Mouse (Mus musculus): ENCODE data around the gene Tulp4. TPM values are rescaled to one million over a fixed set of nuclear protein-coding genes. Genes with fewer than 3 reads are reported as not detected.

Tulp4 gene
- total RNA-seq (2015; ENCODE audit: low replicate concordance) (0.42 and 7.2 TPM in 2 replicates), total RNA-seq (2017; ENCODE audit: low replicate concordance) (3.5 and 12.5 TPM in 2 replicates)

GRCm38 (mm10) chr17:6106361-6107014 is at the start of gene Tulp4:
Gene Tulp4 (plus strand): TSS chr17:6106437.
- ATAC-seq (replicated peaks; ENCODE audit: low FRiP score, poor library complexity, severe bottlenecking), result peak; percentile 66

- ATAC-seq (replicated peaks; ENCODE audit: low FRiP score, poor library complexity, severe bottlenecking), result no peak
These were observed 43.4 kb upstream of the Tulp4 start for GRCm38 (mm10) chr17:6062793-6063192.

GRCm38 (mm10) chr17:6063532-6063931 is 42.7 kb upstream of the Tulp4 start:
- ATAC-seq (replicated peaks; ENCODE audit: low FRiP score, poor library complexity, severe bottlenecking), result no peak

- ATAC-seq (replicated peaks; ENCODE audit: low FRiP score, poor library complexity, severe bottlenecking), result no peak
These were observed 40.2 kb upstream of the Tulp4 start for GRCm38 (mm10) chr17:6066021-6066420.

GRCm38 (mm10) chr17:6067613-6068012 is 38.6 kb upstream of the Tulp4 start:
- ATAC-seq (replicated peaks; ENCODE audit: low FRiP score, poor library complexity, severe bottlenecking), result no peak

- no peak for ATAC-seq (replicated peaks; ENCODE audit: low FRiP score, poor library complexity, severe bottlenecking)
These were observed 36.4 kb upstream of the Tulp4 start for GRCm38 (mm10) chr17:6069866-6070265.

GRCm38 (mm10) chr17:6073405-6073804 is 32.8 kb upstream of the Tulp4 start:
- ATAC-seq (replicated peaks; ENCODE audit: low FRiP score, poor library complexity, severe bottlenecking), result no peak

- peak; percentile 94 for ATAC-seq (replicated peaks; ENCODE audit: low FRiP score, poor library complexity, severe bottlenecking)
These were observed 26.7 kb upstream of the Tulp4 start, which contains the start of the genes Serac1 and Gtf2h5 for GRCm38 (mm10) chr17:6079287-6080122. Gene Serac1 (minus strand): TSS chr17:6079741. Gene Gtf2h5 (plus strand): TSS chr17:6079786.

- ATAC-seq (replicated peaks; ENCODE audit: low FRiP score, poor library complexity, severe bottlenecking), result no peak
These were observed 22.8 kb upstream of the Tulp4 start for GRCm38 (mm10) chr17:6083323-6083890.

GRCm38 (mm10) chr17:6091604-6092003 is 14.6 kb upstream of the Tulp4 start:
- no peak for ATAC-seq (replicated peaks; ENCODE audit: low FRiP score, poor library complexity, severe bottlenecking)

GRCm38 (mm10) chr17:6095579-6095978 is 10.7 kb upstream of the Tulp4 start:
- no peak for ATAC-seq (replicated peaks; ENCODE audit: low FRiP score, poor library complexity, severe bottlenecking)

GRCm38 (mm10) chr17:6097884-6098283 is 8.4 kb upstream of the Tulp4 start:
- no peak for ATAC-seq (replicated peaks; ENCODE audit: low FRiP score, poor library complexity, severe bottlenecking)

- no peak for ATAC-seq (replicated peaks; ENCODE audit: low FRiP score, poor library complexity, severe bottlenecking)
These were observed 4.0 kb upstream of the Tulp4 start for GRCm38 (mm10) chr17:6102287-6102686.

- ATAC-seq (replicated peaks; ENCODE audit: low FRiP score, poor library complexity, severe bottlenecking), result no peak
These were observed 2.7 kb upstream of the Tulp4 start for GRCm38 (mm10) chr17:6103566-6103965.

GRCm38 (mm10) chr17:6107015-6107601 is 871 bp downstream of the Tulp4 start:
- no peak for ATAC-seq (replicated peaks; ENCODE audit: low FRiP score, poor library complexity, severe bottlenecking)

- no peak for ATAC-seq (replicated peaks; ENCODE audit: low FRiP score, poor library complexity, severe bottlenecking)
These were observed 1.9 kb downstream of the Tulp4 start for GRCm38 (mm10) chr17:6108175-6108574.

- ATAC-seq (replicated peaks; ENCODE audit: low FRiP score, poor library complexity, severe bottlenecking), result no peak
These were observed 4.7 kb downstream of the Tulp4 start for GRCm38 (mm10) chr17:6110956-6111355.

GRCm38 (mm10) chr17:6113653-6114052 is 7.4 kb downstream of the Tulp4 start:
- ATAC-seq (replicated peaks; ENCODE audit: low FRiP score, poor library complexity, severe bottlenecking), result no peak

GRCm38 (mm10) chr17:6115085-6115484 is 8.8 kb downstream of the Tulp4 start:
- ATAC-seq (replicated peaks; ENCODE audit: low FRiP score, poor library complexity, severe bottlenecking), result no peak

- ATAC-seq (replicated peaks; ENCODE audit: low FRiP score, poor library complexity, severe bottlenecking), result no peak
These were observed 11.0 kb downstream of the Tulp4 start for GRCm38 (mm10) chr17:6117148-6117725.

Measured in erythroid progenitor cell, adult 5-6 weeks (primary cell).